Comparison of ENCODE assay signal across 8 mouse cellular contexts in genomic region chr11:116198639-116199531, GRCm38 (mm10). TPM values are rescaled to one million over a fixed set of nuclear protein-coding genes. Genes with fewer than 3 reads are reported as not detected.
DNase-seq lines count a peak whose midpoint lies in the region; ATAC-seq and TF ChIP-seq lines count a peak whose summit lies in the region.

Gene Ten1, plus strand, starts transcription at chr11:116198855.
Gene Acox1, minus strand, starts transcription at chr11:116199045.

- ATAC-seq in G1E (ENCODE audit: extremely low read depth, insufficient number of reproducible peaks, low FRiP score, poor library complexity, severe bottlenecking) = peak; percentile 84
- ATAC-seq in forebrain, embryonic 16.5 days = peak; percentile 98
- ATAC-seq in lung, embryonic 14.5 days (ENCODE audit: insufficient read depth) = peak; percentile 98

- no peaks in the 10 kb centered on the region for H3K27me3 ChIP-seq in G1E (ENCODE audit: insufficient read depth, low read length)
- no peaks in the 10 kb centered on the region for H3K27me3 ChIP-seq in forebrain, embryonic 16.5 days (replicated peaks; ENCODE audit: control insufficient read depth, insufficient read depth, low read length)
- H3K27me3 ChIP-seq in lung, embryonic 14.5 days (ENCODE audit: insufficient read depth, low read length) = no peaks in the 10 kb centered on the region
- no peaks in the 10 kb centered on the region for H3K27me3 ChIP-seq in thymus, adult 2 months (ENCODE audit: control insufficient read depth, insufficient read depth, low read length)

- WGBS in forebrain, embryonic 16.5 days = under 1% methylated on average over 62 of the region's 62 CpGs
- under 1% methylated on average over 62 of the region's 62 CpGs for WGBS in lung, embryonic 14.5 days
- under 1% methylated on average over 62 of the region's 62 CpGs for WGBS in olfactory bulb, adult 2 months
- WGBS in thymus, adult 2 months = under 1% methylated on average over 62 of the region's 62 CpGs

- intact Hi-C loops in heart, postnatal 36 days (cut with DNase I) = no loop called here

- peak within 1 kb of the TSS; percentile 81 for H3K9ac ChIP-seq in forebrain, embryonic 16.5 days (replicated peaks; ENCODE audit: low read depth, low read length)
- H3K9ac ChIP-seq in lung, embryonic 14.5 days = peak within 1 kb of the TSS; percentile 81

- H3K4me3 ChIP-seq in G1E (ENCODE audit: low read depth, low read length) = peak within 1 kb of the TSS; percentile 80
- peak within 1 kb of the TSS; percentile 83 for H3K4me3 ChIP-seq in forebrain, embryonic 16.5 days (replicated peaks; ENCODE audit: low read length)
- peak within 1 kb of the TSS; percentile 77 for H3K4me3 ChIP-seq in layer of hippocampus, adult 2 months
- peak within 1 kb of the TSS; percentile 51 for H3K4me3 ChIP-seq in lung, embryonic 14.5 days (ENCODE audit: low read depth, low read length)
- peak within 1 kb of the TSS; percentile 91 for H3K4me3 ChIP-seq in olfactory bulb, adult 2 months (ENCODE audit: insufficient read depth, low read depth, low read length)
- peak within 1 kb of the TSS; percentile 81 for H3K4me3 ChIP-seq in thymus, adult 2 months (ENCODE audit: control insufficient read depth, insufficient read depth, low read length)

- peaks cover 43% of the 10 kb centered on the region for H3K4me1 ChIP-seq in G1E (ENCODE audit: insufficient read depth, low read depth, low read length)
- peaks cover 13% of the 10 kb centered on the region for H3K4me1 ChIP-seq in forebrain, embryonic 16.5 days (replicated peaks; ENCODE audit: control insufficient read depth, insufficient read depth, low read length)
- peaks cover 6% of the 10 kb centered on the region; the same call in 1 of the 2 replicates for H3K4me1 ChIP-seq in lung, embryonic 14.5 days (ENCODE audit: insufficient read depth)
- H3K4me1 ChIP-seq in olfactory bulb, adult 2 months (ENCODE audit: control insufficient read depth, insufficient read depth, low read length) = peaks cover 11% of the 10 kb centered on the region; the same call in 1 of the 2 replicates
- H3K4me1 ChIP-seq in thymus, adult 2 months (replicated peaks; ENCODE audit: control insufficient read depth, insufficient read depth, low read length) = peaks cover 11% of the 10 kb centered on the region

- peak; percentile 71; the same call in 1 of the 2 replicates for TF ChIP-seq POLR2A in olfactory bulb, adult 2 months (IDR thresholded peaks at IDR 0.05; ENCODE audit: insufficient read depth, low read depth, low read length)
- TF ChIP-seq POLR2A in thymus, adult 2 months (IDR thresholded peaks at IDR 0.05; ENCODE audit: control insufficient read depth, extremely low read depth, insufficient read depth, low read length, poor library complexity) = peak; percentile 69

- no peak for TF ChIP-seq CTCF in G1E (IDR thresholded peaks at IDR 0.05; ENCODE audit: low read depth, low read length)
- TF ChIP-seq CTCF in layer of hippocampus, adult 2 months (conservative IDR thresholded peaks at IDR 0.05) = no peak
- TF ChIP-seq CTCF in lung, embryonic 14.5 days (IDR thresholded peaks at IDR 0.05; ENCODE audit: low read depth) = no peak
- no peak for TF ChIP-seq CTCF in olfactory bulb, adult 2 months (IDR thresholded peaks at IDR 0.05; ENCODE audit: insufficient read depth, low read depth, low read length)
- TF ChIP-seq CTCF in thymus, adult 2 months (IDR thresholded peaks at IDR 0.05; ENCODE audit: borderline replicate concordance, control insufficient read depth, extremely low read depth, insufficient read depth, low read length, poor library complexity) = peak; percentile 38; the same call in 1 of the 2 replicates

- H3K4me2 ChIP-seq in forebrain, embryonic 16.5 days (ENCODE audit: low read length) = peak within 1 kb of the TSS; percentile 72
- peak within 1 kb of the TSS; percentile 90 for H3K4me2 ChIP-seq in lung, embryonic 14.5 days

- H3K9me3 ChIP-seq in G1E (replicated peaks) = no peaks in the 10 kb centered on the region
- H3K9me3 ChIP-seq in forebrain, embryonic 16.5 days (ENCODE audit: control insufficient read depth, low read length) = no peaks in the 10 kb centered on the region
- H3K9me3 ChIP-seq in lung, embryonic 14.5 days (ENCODE audit: low read depth, low read length) = no peaks in the 10 kb centered on the region

- H3K36me3 ChIP-seq in G1E (replicated peaks) = peaks cover 49% of the 10 kb centered on the region
- H3K36me3 ChIP-seq in forebrain, embryonic 16.5 days (ENCODE audit: control insufficient read depth, insufficient read depth) = peaks cover 5% of the 10 kb centered on the region; the same call in 1 of the 2 replicates
- peaks cover 7% of the 10 kb centered on the region; the same call in 1 of the 2 replicates for H3K36me3 ChIP-seq in lung, embryonic 14.5 days (ENCODE audit: insufficient read depth)
- no peaks in the 10 kb centered on the region for H3K36me3 ChIP-seq in thymus, adult 2 months (ENCODE audit: control insufficient read depth, insufficient read depth, low read length)

- DNase-seq in G1E (ENCODE audit: low spot score) = peak; percentile 95
- peak; percentile 98 for DNase-seq in cerebellum, adult 18-20 months
- peak; percentile 99 for DNase-seq in heart, postnatal 36 days
- peak; percentile 96 for DNase-seq in layer of hippocampus, adult 2 months (ENCODE audit: low spot score in 2 of 2)
- peak; percentile 97 for DNase-seq in lung, embryonic 14.5 days
- peak; percentile 96 for DNase-seq in thymus, adult 2 months

- peak within 1 kb of the TSS; percentile 97 for H3K27ac ChIP-seq in forebrain, embryonic 16.5 days (ENCODE audit: low read length)
- H3K27ac ChIP-seq in layer of hippocampus, adult 2 months = peak within 1 kb of the TSS; percentile 99
- peak within 1 kb of the TSS; percentile 74 for H3K27ac ChIP-seq in lung, embryonic 14.5 days (ENCODE audit: low read depth)
- peak within 1 kb of the TSS; percentile 97 for H3K27ac ChIP-seq in olfactory bulb, adult 2 months (ENCODE audit: insufficient read depth, low read depth, low read length)
- peak within 1 kb of the TSS; percentile 14; the same call in 1 of the 2 replicates for H3K27ac ChIP-seq in thymus, adult 2 months (ENCODE audit: control insufficient read depth, insufficient read depth, low read length)

RNA-seq across cellular contexts. Expression of gene Ten1, which starts in this region (rescaled TPM):
- 17.8 and 23.1 TPM in 2 replicates for total RNA-seq in G1E (2014; fragmentation: Nextera tagmentation)
- total RNA-seq in G1E (2017) = 47.6 and 47.8 TPM in 2 replicates
- polyA plus RNA-seq in G1E (2012) = 95.8 and 99.2 TPM in 2 replicates
- polyA plus RNA-seq in forebrain, embryonic 16.5 days (2015; fragmentation: Nextera tagmentation; extraction: Ambion mirVana) = 69.9 and 92.8 TPM in 2 replicates
- total RNA-seq in heart, postnatal 36 days (2021) = 10 to 100 TPM; 10.5 to 20.1 TPM
- total RNA-seq in layer of hippocampus, adult 2 months (2021) = 10 to 100 TPM; 39.6 to 40.1 TPM
- 64.1 and 66.7 TPM in 2 replicates for polyA plus RNA-seq in lung, embryonic 14.5 days (2014; fragmentation: Nextera tagmentation; extraction: Ambion mirVana)
- not detected in 2 replicates for polyA plus RNA-seq in olfactory bulb, adult 2 months (2012; ENCODE audit: insufficient read depth, insufficient read length, low replicate concordance, missing spikeins)
- polyA plus RNA-seq in thymus, adult 2 months (2012; rRNA removed) = 56.5 and 57.0 TPM in 2 replicates

RNA-seq across cellular contexts. Expression of gene Acox1, which starts in this region (rescaled TPM):
- total RNA-seq in G1E (2014; fragmentation: Nextera tagmentation) (34.0 and 35.6 TPM in 2 replicates), G1E (2017) (51.2 and 55.8 TPM in 2 replicates)
- 2.5 and 2.8 TPM in 2 replicates for polyA plus RNA-seq in G1E (2012)
- polyA plus RNA-seq in forebrain, embryonic 16.5 days (2015; fragmentation: Nextera tagmentation; extraction: Ambion mirVana) = 62.8 and 63.3 TPM in 2 replicates
- total RNA-seq in heart, postnatal 36 days (2021) = 100 to 1,000 TPM; 160 to 173 TPM
- 100 to 1,000 TPM; 124 to 126 TPM for total RNA-seq in layer of hippocampus, adult 2 months (2021)
- 21.4 and 22.1 TPM in 2 replicates for polyA plus RNA-seq in lung, embryonic 14.5 days (2014; fragmentation: Nextera tagmentation; extraction: Ambion mirVana)
- not detected in 2 replicates for polyA plus RNA-seq in olfactory bulb, adult 2 months (2012; ENCODE audit: insufficient read depth, insufficient read length, low replicate concordance, missing spikeins)
- 39.2 and 44.2 TPM in 2 replicates for polyA plus RNA-seq in thymus, adult 2 months (2012; rRNA removed)

Comparison
In these comparisons a context has a peak if more than half of its experiments do, and no peak if none do; other contexts are left out.
1. Peak in every context shown above with its lines: DNase-seq, ATAC-seq, H3K4me3 ChIP-seq and H3K27ac ChIP-seq.
2. H3K27ac ChIP-seq: peak in every context shown above with its lines; median percentile 99 in layer of hippocampus, adult 2 months; 97 in forebrain, embryonic 16.5 days; 97 in olfactory bulb, adult 2 months; 74 in lung, embryonic 14.5 days; 14 in thymus, adult 2 months.